Mouse (Mus musculus) ES-E14 (cell line): ENCODE results near the gene Stpg4.

Source experiments
- CHD2 ChIP-seq: IDR thresholded peaks from 2 replicates; pipeline ENCODE4 v1.6.1; 2014; ENCODE audit warnings: mild to moderate bottlenecking, low read depth, low read length, inconsistent platforms
- HCFC1 ChIP-seq: IDR thresholded peaks from 2 replicates; pipeline ENCODE4 v1.6.1; 2012; ENCODE audit warnings: low read length, inconsistent platforms, borderline replicate concordance; ENCODE audit not compliant: insufficient read depth
- MAFK ChIP-seq: IDR thresholded peaks from 2 replicates; pipeline ENCODE4 v1.6.1; 2014; ENCODE audit warnings: mild to moderate bottlenecking, low read depth, low read length, inconsistent platforms; ENCODE audit not compliant: insufficient read depth
- ZC3H11A ChIP-seq: IDR thresholded peaks from 2 replicates; pipeline ENCODE4 v1.6.1; 2012; ENCODE audit warnings: low read depth, mild to moderate bottlenecking, inconsistent platforms, low read length, borderline replicate concordance
- ZNF384 ChIP-seq: IDR thresholded peaks from 2 replicates; pipeline ENCODE4 v1.6.1; 2012; ENCODE audit warnings: low read depth, low read length, inconsistent platforms

DNA sequence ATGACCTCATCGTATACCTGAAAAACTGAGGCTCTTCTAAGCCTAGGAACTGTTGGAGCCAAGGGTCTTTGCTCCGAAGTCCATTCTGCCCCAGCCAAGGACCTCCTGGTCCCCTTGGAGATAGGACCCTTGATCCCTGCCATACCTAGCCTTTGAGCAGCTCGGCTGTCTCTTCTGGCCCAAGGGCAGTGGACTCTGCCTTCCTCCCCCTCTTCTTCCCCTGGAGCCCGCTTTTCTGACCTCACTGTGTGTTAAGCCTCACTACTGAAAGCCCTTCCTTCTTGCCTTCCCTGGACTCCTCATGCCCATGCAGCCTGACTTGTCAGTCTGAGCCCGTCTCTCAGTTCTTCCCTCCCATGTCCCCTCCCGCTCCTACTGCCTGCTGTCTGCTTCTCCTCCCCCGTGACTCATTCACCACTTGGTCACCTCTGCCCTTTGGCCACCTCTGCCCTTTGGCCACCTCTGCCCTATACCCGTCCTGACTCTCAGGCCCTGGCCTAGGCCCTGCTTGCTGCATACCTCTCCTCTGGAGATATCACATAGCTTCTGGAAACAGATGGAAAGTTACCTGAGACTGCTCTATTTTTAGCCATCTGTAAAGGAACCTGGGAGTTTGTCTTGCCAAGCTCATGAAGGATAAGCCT lies 84.4 kb downstream of the Stpg4 start:
- TF ChIP-seq ZNF384 (no peak), CHD2 (no peak), MAFK (no peak), ZC3H11A (no peak), HCFC1 (no peak)
